Mouse (Mus musculus): ENCODE measurements around the gene Hmox2.

GRCm38 (mm10) chr16:4789810-4790559 is 63.8 kb downstream of the Hmox2 start, which contains the start of gene Cdip1:
- peak; percentile 77 for TF ChIP-seq POLR2A (IDR thresholded peaks at IDR 0.05; ENCODE audit: low read depth, low read length)
- TF ChIP-seq CTCF (IDR thresholded peaks at IDR 0.05; ENCODE audit: borderline replicate concordance, insufficient read depth, low read length): no peak

All from embryonic fibroblast, embryonic 13.5 days (primary cell).